Mouse (Mus musculus) adrenal gland, postnatal 14 days (tissue): ENCODE data around the gene Atp6v0b. TPM values are rescaled to one million over a fixed set of nuclear protein-coding genes. Genes with fewer than 3 reads are reported as not detected.

Experiments
- DNase-seq: peaks from one replicate; pipeline ENCODE4 v3.0.0; 2021; ENCODE audit warnings: mixed read lengths
- total RNA-seq: library from RNA; stranded (reverse); gene quantifications from 2 replicates; pipeline ENCODE4 v1.2.3, GENCODE M21; 2021

Atp6v0b gene
- total RNA-seq, 1 experiment from 2014 or later = 172 TPM

GRCm38 (mm10) chr4:117871787-117872186 lies 15.3 kb downstream of the Atp6v0b start:
- no peak for DNase-seq

- no peak for DNase-seq
These were observed 16.7 kb downstream of the Atp6v0b start for GRCm38 (mm10) chr4:117870437-117870836.

- DNase-seq = no peak
These were observed 17.8 kb downstream of the Atp6v0b start for GRCm38 (mm10) chr4:117869317-117869716.

GRCm38 (mm10) chr4:117867823-117868222 lies 19.3 kb downstream of the Atp6v0b start:
- peak; percentile 77 for DNase-seq

- no peak for DNase-seq
These were observed 20.1 kb downstream of the Atp6v0b start for GRCm38 (mm10) chr4:117867000-117867399.

GRCm38 (mm10) chr4:117866083-117866482 lies 21.1 kb downstream of the Atp6v0b start:
- peak; percentile 94 for DNase-seq

GRCm38 (mm10) chr4:117862823-117863222 lies 24.3 kb downstream of the Atp6v0b start:
- peak; percentile 68 for DNase-seq

GRCm38 (mm10) chr4:117860570-117860969 lies 26.6 kb downstream of the Atp6v0b start:
- DNase-seq = no peak

GRCm38 (mm10) chr4:117858794-117859193 lies 28.3 kb downstream of the Atp6v0b start:
- peak; percentile 83 for DNase-seq

- peak; percentile 54 for DNase-seq
These were observed 32.0 kb downstream of the Atp6v0b start for GRCm38 (mm10) chr4:117855146-117855545.

- DNase-seq = no peak
These were observed 34.8 kb downstream of the Atp6v0b start for GRCm38 (mm10) chr4:117852152-117852868.

GRCm38 (mm10) chr4:117850871-117851270 lies 36.3 kb downstream of the Atp6v0b start:
- DNase-seq = peak; percentile 48

GRCm38 (mm10) chr4:117850176-117850575 lies 37.0 kb downstream of the Atp6v0b start:
- DNase-seq = no peak

- no peak for DNase-seq
These were observed 37.6 kb downstream of the Atp6v0b start for GRCm38 (mm10) chr4:117849506-117849905.

- DNase-seq = no peak
These were observed 38.1 kb downstream of the Atp6v0b start for GRCm38 (mm10) chr4:117849063-117849462.

- no peak for DNase-seq
These were observed 40.1 kb downstream of the Atp6v0b start for GRCm38 (mm10) chr4:117847011-117847410.

GRCm38 (mm10) chr4:117846261-117846660 lies 40.9 kb downstream of the Atp6v0b start:
- no peak for DNase-seq

- DNase-seq = no peak
These were observed 41.8 kb downstream of the Atp6v0b start for GRCm38 (mm10) chr4:117845316-117845715.

GRCm38 (mm10) chr4:117844467-117844866 lies 42.7 kb downstream of the Atp6v0b start:
- DNase-seq = peak; percentile 42

- DNase-seq = no peak
These were observed 44.0 kb downstream of the Atp6v0b start for GRCm38 (mm10) chr4:117843101-117843500.

GRCm38 (mm10) chr4:117841566-117841965 lies 45.6 kb downstream of the Atp6v0b start:
- DNase-seq = no peak

GRCm38 (mm10) chr4:117840821-117841220 lies 46.3 kb downstream of the Atp6v0b start:
- DNase-seq = no peak

GRCm38 (mm10) chr4:117839366-117839765 lies 47.8 kb downstream of the Atp6v0b start:
- DNase-seq = no peak

GRCm38 (mm10) chr4:117837271-117837670 lies 49.9 kb downstream of the Atp6v0b start:
- DNase-seq = no peak
